Mouse (Mus musculus): ENCODE data around the gene Ankrd13d. TPM values are rescaled to one million over a fixed set of nuclear protein-coding genes. Genes with fewer than 3 reads are reported as not detected.

The Ankrd13d gene
- total and polyA plus RNA-seq, 3 experiments, result 3.8 to 55.1 (median 13.2) TPM

DNA sequence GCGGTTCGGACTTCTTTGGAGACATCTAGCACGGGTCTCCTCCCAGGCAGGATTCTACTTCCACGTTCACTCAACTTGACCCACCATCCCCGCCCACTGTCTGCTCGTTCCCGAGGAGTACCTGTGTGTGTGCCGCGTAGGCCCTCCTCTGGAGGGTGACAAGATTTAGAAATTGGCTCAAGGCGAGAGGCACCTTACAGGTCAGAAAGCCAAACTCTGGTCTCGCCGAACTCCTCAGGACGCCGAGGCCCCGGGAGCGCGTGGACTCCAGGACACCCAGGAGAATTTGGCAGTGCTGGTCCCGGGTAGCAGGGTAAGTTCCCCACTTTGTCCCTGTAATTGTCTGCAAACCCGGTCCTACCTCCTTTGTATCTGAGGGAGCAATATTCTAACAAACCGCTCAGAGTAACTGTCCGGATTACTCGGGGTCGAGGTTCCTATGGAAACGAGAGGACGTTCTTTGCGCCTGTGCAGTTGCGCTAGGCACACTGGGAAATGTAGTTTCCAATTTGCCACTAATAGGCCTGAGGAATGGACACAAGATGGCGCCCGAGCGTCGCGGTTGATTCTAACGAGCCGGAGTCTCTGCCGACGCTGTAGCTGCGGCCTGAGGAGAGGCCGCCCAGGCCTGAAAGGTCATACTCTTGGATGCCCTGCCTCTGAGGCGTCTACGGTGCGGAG lies 25.6 kb downstream of the Ankrd13d start (continued):
- TF ChIP-seq ELF1 (IDR thresholded peaks at IDR 0.05; ENCODE audit: low read depth, low read length) (peak; percentile 63), MEF2A (IDR thresholded peaks at IDR 0.05; ENCODE audit: borderline replicate concordance, low read depth, low read length) (peak; percentile 66; the same call in 1 of the 2 replicates), MXI1 (IDR thresholded peaks at IDR 0.05; ENCODE audit: low read depth, low read length) (peak; percentile 89), GABPA (IDR thresholded peaks at IDR 0.05; ENCODE audit: insufficient replicate concordance, low read depth, low read length) (peak; percentile 75; the same call in 1 of the 2 replicates), ETS1 (conservative IDR thresholded peaks at IDR 0.05; ENCODE audit: low read depth, low read length) (no peak), USF2 (conservative IDR thresholded peaks at IDR 0.05; ENCODE audit: low read depth, low read length) (no peak), EP300 (IDR thresholded peaks at IDR 0.05; ENCODE audit: low read length) (no peak), IRF4 (IDR thresholded peaks at IDR 0.05; ENCODE audit: low read depth, low read length) (peak; percentile 42), TBP (conservative IDR thresholded peaks at IDR 0.05; ENCODE audit: low read depth, low read length) (peak; percentile 78; the same call in 1 of the 2 replicates)

DNA sequence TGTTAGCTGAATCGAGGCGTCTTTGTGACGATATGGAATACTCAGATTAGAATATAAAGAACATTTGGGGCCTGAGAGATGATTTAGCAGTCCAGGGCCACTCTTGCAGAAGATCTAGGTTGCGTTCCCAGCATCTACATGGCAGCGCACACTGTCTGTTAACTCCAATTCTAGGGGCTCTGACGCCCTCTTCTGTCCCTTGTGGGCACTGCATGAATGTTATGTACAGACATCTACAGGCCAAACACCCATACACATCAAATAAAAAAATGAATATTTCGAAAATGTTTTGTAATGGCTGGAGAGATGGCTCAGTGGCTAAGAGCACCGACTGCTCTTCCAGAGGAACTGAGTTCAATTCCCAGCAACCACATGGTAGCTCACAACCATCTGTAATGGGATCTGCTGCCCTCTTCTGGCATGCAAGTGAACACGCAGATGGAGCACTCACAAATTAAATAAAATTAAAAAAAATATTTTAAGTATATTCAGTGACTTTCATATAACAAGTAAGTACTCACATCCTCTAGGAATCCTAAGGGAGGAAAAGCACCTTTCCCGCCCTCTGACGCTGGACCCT lies 27.3 kb downstream of the Ankrd13d start:
- Histone ChIP-seq H3K79me2 (replicated peaks; ENCODE audit: control insufficient read depth, extremely low read depth, insufficient read depth, poor library complexity, severe bottlenecking) (no peaks in the 10 kb centered on the region), H3K27ac (ENCODE audit: insufficient read depth, low read depth) (no peak overlapping the region), H3K27me3 (replicated peaks) (peaks cover 2% of the 10 kb centered on the region), H3K36me3 (replicated peaks in 1 of 2; ENCODE audit: control insufficient read depth in 1 of 2, insufficient read depth in 1 of 2, low read length in 1 of 2) (no peaks in the 10 kb centered on the region), H3K9ac (ENCODE audit: insufficient read depth, low read depth) (no peak overlapping the region), H3K9me3 (replicated peaks; ENCODE audit: low read length) (peaks cover 2% of the 10 kb centered on the region), H3K4me2 (ENCODE audit: insufficient read depth, low read depth, poor library complexity, severe bottlenecking) (no peak overlapping the region), H3K4me1 (ENCODE audit: control insufficient read depth in 1 of 2, insufficient read depth in 2 of 2) (peaks cover 4 to 22% of the 10 kb centered on the region in 2 experiments), H3K4me3 (replicated peaks in 1 of 3; ENCODE audit: low read depth in 2 of 3, low read length in 2 of 3, poor library complexity in 1 of 3) (no peak overlapping the region)
- dilution Hi-C loops (cut with MboI; ENCODE audit: extremely low pct_ligation_motif_present, extremely low pct_unique_long_range_greater_than_20kb, low sequenced_read_pairs), result no loop called here
- in situ Hi-C loops (cut with MboI; ENCODE audit: low pct_ligation_motif_present, low pct_unique_long_range_greater_than_20kb, low sequenced_read_pairs), result loop anchor here (5.0 to 10.0 kb wide), 2 partner anchors 52 to 169 kb away; partner anchors contain the start of gene Grk2
- DNase-seq (ENCODE audit: extremely low read depth), result no peak
- TF ChIP-seq POLR2A (IDR thresholded peaks at IDR 0.05; ENCODE audit: low read depth, low read length) (no peak), RAD21 (IDR thresholded peaks at IDR 0.05; ENCODE audit: low read depth, low read length) (peak; percentile 6; the same call in 1 of the 2 replicates), CTCF (conservative IDR thresholded peaks at IDR 0.05 in 1 of 2, IDR thresholded peaks at IDR 0.05 in 1 of 2; ENCODE audit: low read depth in 2 of 2, low read length in 2 of 2) (peak; percentile 15 to 48; a peak in 2 of 4 replicates), IRF4 (IDR thresholded peaks at IDR 0.05; ENCODE audit: low read depth, low read length) (no peak), MAX (IDR thresholded peaks at IDR 0.05; ENCODE audit: low read length) (no peak), MAFK (IDR thresholded peaks at IDR 0.05; ENCODE audit: insufficient replicate concordance, low read length) (no peak), USF1 (IDR thresholded peaks at IDR 0.05; ENCODE audit: low read depth, low read length) (no peak), EP300 (IDR thresholded peaks at IDR 0.05; ENCODE audit: low read length) (no peak), JUN (IDR thresholded peaks at IDR 0.05; ENCODE audit: insufficient read depth, low read depth, low read length) (no peak), MYC (IDR thresholded peaks at IDR 0.05; ENCODE audit: low read depth, low read length) (no peak), SMC3 (IDR thresholded peaks at IDR 0.05; ENCODE audit: low read depth, low read length) (peak; percentile 20; the same call in 1 of the 2 replicates), BHLHE40 (IDR thresholded peaks at IDR 0.05; ENCODE audit: low read depth, low read length) (no peak), ELF1 (IDR thresholded peaks at IDR 0.05; ENCODE audit: low read depth, low read length) (no peak), ZNF384 (IDR thresholded peaks at IDR 0.05; ENCODE audit: low read depth, low read length) (no peak), MXI1 (IDR thresholded peaks at IDR 0.05; ENCODE audit: low read depth, low read length) (no peak), ZMIZ1 (IDR thresholded peaks at IDR 0.05; ENCODE audit: low read depth, low read length) (no peak), HCFC1 (IDR thresholded peaks at IDR 0.05; ENCODE audit: low read depth, low read length) (no peak), UBTF (IDR thresholded peaks at IDR 0.05; ENCODE audit: low read depth, low read length) (no peak)
